Mouse (Mus musculus): ENCODE data around the gene Fam214b. TPM values are rescaled to one million over a fixed set of nuclear protein-coding genes. Genes with fewer than 3 reads are reported as not detected.

Fam214b gene
- polyA plus RNA-seq, 1 experiment from 2014 or later: 7.4 TPM

DNA sequence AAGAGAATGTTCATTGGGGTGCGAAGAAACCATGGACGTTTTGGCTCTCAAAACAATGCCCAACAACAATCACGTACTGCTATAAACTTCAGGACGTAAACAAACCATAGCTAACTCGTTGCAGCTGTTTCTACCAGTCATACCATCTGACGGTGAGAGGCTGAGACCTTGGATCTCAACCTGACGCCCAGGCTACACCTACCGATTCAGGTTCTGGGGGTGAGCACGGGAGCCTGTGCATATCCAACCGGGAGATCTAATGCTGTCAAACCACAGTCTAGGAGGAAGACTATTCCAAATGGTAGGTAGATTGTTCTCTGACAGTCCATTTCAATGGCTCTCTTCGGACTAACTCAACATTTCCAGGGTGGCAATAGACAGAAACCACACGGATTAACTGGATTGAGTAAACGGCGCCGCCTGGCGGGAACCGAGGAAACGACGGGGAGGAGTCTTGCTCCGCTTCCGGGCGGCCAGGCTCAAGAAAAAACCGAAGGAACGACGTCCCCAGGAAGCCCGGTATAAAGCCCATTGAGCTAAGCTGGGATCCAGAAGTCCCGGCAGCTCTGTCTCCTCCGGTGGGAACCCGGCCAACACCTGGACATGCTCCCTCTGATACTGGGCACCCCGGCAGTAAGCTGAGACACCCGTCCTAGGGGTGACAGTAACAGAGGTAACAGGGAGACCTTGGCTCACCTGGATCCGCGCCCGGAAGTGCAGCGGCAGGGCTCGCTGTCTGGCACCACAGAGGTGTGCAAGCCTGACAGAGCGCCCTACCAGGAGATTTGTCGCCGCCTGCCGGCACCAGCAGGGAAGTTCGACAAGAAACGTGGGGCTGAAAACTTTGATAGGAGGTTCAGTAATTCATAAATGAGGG lies 20.7 kb downstream of the Fam214b start, which contains the start of gene Pigo:
Gene Pigo, minus strand, starts transcription at position 736 of the 877 bp plus-strand sequence.
- 7% methylated on average over 42 of the region's 42 CpGs for WGBS
- DNase-seq (ENCODE audit: low spot score): peak; percentile 95
- Histone ChIP-seq H3K4me2 (peak within 1 kb of the TSS; percentile 78), H3K27ac (ENCODE audit: low read depth, low read length) (peak within 1 kb of the TSS; percentile 56), H3K4me3 (ENCODE audit: low read depth, low read length) (peak within 1 kb of the TSS; percentile 56), H3K36me3 (ENCODE audit: control insufficient read depth, insufficient read depth, low read length) (peaks cover 49% of the 10 kb centered on the region), H3K9ac (ENCODE audit: low read depth, low read length) (peak within 1 kb of the TSS; percentile 67), H3K27me3 (replicated peaks; ENCODE audit: control insufficient read depth, insufficient read depth, low read length) (no peaks in the 10 kb centered on the region), H3K9me3 (ENCODE audit: control insufficient read depth, low read length) (no peaks in the 10 kb centered on the region), H3K4me1 (replicated peaks; ENCODE audit: control insufficient read depth, insufficient read depth, low read length) (peaks cover 19% of the 10 kb centered on the region)
- ATAC-seq (replicated peaks; ENCODE audit: low FRiP score): peak; percentile 92

DNA sequence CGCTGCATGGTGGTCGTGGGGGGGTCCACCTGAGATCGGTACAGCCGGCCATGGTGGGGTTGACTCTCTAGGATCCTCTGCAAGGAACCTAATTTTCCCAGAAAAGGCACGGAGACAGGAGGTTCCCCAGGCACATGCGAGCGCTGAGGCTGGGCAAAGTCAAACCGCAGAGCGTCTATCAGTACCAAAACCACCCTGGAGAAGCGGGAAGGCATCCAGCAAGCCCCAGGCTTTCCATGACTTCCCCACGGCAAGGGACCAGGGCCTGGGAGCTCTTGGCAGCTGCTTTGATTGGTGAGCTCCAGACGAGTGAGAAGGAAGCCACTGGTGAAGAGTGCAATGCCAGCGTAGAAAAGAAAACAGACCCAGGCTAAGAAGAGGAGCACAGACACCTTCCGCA lies 21.3 kb downstream of the Fam214b start:
- Histone ChIP-seq H3K36me3 (ENCODE audit: control insufficient read depth, insufficient read depth, low read length) (peaks cover 46% of the 10 kb centered on the region), H3K9ac (ENCODE audit: low read depth, low read length) (peak overlapping the region; percentile 67), H3K27me3 (replicated peaks; ENCODE audit: control insufficient read depth, insufficient read depth, low read length) (no peaks in the 10 kb centered on the region), H3K9me3 (ENCODE audit: control insufficient read depth, low read length) (no peaks in the 10 kb centered on the region), H3K4me2 (peak overlapping the region; percentile 78), H3K4me3 (ENCODE audit: low read depth, low read length) (peak overlapping the region; percentile 56), H3K27ac (ENCODE audit: low read depth, low read length) (peak overlapping the region; percentile 56; the same call in 1 of the 2 replicates), H3K4me1 (replicated peaks; ENCODE audit: control insufficient read depth, insufficient read depth, low read length) (peaks cover 13% of the 10 kb centered on the region)
- DNase-seq (ENCODE audit: low spot score): no peak
- no peak for ATAC-seq (replicated peaks; ENCODE audit: low FRiP score)
- 81% methylated on average over 14 of the region's 14 CpGs for WGBS

DNA sequence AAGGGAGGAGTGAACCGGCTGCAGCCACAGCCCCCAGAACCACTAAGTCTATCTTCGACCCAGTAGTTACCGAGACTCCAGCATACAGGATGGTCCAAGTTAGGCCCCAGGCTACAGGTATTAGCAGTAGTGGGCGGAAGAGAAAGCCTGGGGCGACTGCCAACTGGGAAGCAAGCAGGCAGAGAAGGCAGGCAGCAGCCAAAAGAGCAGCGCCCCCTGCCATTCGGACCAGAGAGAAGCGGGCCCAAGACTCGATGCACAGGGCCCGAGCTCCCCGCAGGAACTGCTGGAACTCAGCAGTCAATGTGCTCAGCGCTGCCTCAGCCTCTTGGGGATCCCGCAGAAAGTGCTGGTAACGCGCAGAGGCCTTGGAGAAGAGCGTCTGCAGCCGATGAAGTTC lies 24.7 kb downstream of the Fam214b start:
- WGBS: 86% methylated on average over 17 of the region's 17 CpGs
- Histone ChIP-seq H3K4me3 (ENCODE audit: low read depth, low read length) (no peak overlapping the region), H3K9me3 (ENCODE audit: control insufficient read depth, low read length) (no peaks in the 10 kb centered on the region), H3K4me2 (no peak overlapping the region), H3K27me3 (replicated peaks; ENCODE audit: control insufficient read depth, insufficient read depth, low read length) (no peaks in the 10 kb centered on the region), H3K4me1 (replicated peaks; ENCODE audit: control insufficient read depth, insufficient read depth, low read length) (peaks cover 9% of the 10 kb centered on the region), H3K27ac (ENCODE audit: low read depth, low read length) (no peak overlapping the region), H3K36me3 (ENCODE audit: control insufficient read depth, insufficient read depth, low read length) (peaks cover 27% of the 10 kb centered on the region), H3K9ac (ENCODE audit: low read depth, low read length) (no peak overlapping the region)
- DNase-seq (ENCODE audit: low spot score) (no peak), ATAC-seq (replicated peaks; ENCODE audit: low FRiP score) (no peak)

DNA sequence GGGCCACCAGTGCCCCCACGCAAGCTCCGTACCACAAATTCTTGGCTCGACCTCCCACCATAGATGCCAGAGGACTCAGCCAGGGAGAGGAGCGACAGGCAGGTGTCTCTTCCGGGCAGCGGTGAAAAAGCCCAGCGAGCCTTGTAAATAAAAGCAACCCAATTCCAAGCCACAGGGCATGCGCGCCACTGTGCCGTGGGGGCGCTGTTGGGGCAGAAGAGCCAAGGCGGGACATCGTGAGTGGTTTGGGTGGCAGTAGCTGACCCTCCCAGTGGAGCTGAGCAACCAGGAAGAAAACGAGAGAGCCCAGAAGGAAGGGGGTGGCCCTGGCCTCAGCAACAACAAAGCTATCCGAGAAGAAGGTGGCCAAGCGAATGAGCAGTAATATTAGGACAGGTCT lies 25.1 kb downstream of the Fam214b start:
- peaks cover 9% of the 10 kb centered on the region for H3K4me1 ChIP-seq (replicated peaks; ENCODE audit: control insufficient read depth, insufficient read depth, low read length)
- H3K27ac ChIP-seq (ENCODE audit: low read depth, low read length): no peak overlapping the region
- no peak overlapping the region for H3K4me2 ChIP-seq
- H3K27me3 ChIP-seq (replicated peaks; ENCODE audit: control insufficient read depth, insufficient read depth, low read length): no peaks in the 10 kb centered on the region
- H3K9ac ChIP-seq (ENCODE audit: low read depth, low read length): no peak overlapping the region
- no peak for ATAC-seq (replicated peaks; ENCODE audit: low FRiP score)
- H3K9me3 ChIP-seq (ENCODE audit: control insufficient read depth, low read length): no peaks in the 10 kb centered on the region
- H3K36me3 ChIP-seq (ENCODE audit: control insufficient read depth, insufficient read depth, low read length): peaks cover 27% of the 10 kb centered on the region
- no peak for DNase-seq (ENCODE audit: low spot score)
- H3K4me3 ChIP-seq (ENCODE audit: low read depth, low read length): no peak overlapping the region
- 87% methylated on average over 16 of the region's 16 CpGs for WGBS

DNA sequence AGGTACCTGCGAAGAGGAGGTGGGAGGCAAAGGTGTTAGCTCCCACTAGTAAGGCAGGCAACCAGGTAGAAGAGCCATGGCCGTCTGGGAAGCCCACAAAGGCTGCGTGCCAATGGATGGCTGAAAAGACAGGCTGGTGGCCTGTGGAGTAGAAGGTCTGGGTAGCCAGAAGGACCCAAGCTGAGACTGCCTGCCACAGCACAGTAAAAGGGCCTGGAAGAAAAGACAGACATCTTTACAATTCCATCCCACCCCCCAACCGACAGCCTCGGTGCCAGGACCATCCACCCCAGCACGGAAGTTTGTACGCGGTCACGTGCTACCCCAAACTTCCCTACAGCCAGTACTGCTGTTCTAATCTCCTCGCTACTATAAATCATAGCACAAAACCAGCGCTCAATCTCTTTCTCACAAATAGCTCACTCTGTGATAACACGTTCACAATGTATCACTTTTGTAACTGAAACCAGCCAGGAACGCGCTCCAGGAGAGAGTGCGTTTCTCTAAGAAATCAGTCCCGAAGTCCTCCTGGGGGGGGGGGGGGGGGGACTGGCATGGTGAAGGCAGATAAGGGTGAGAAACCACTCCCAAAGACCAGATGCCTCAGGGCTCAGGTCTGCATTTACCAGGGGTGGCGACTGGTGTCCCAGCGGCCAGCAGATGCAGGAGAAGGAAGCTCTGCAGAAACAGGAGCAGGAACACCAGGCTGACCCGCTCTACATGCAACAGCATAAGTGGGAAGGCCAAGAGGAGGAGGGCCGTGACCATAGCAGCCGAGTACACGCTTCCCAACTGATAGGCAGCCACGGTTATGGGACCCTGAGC lies 26.2 kb downstream of the Fam214b start:
- Histone ChIP-seq H3K36me3 (ENCODE audit: control insufficient read depth, insufficient read depth, low read length) (peaks cover 27% of the 10 kb centered on the region), H3K27me3 (replicated peaks; ENCODE audit: control insufficient read depth, insufficient read depth, low read length) (no peaks in the 10 kb centered on the region), H3K27ac (ENCODE audit: low read depth, low read length) (no peak overlapping the region), H3K9ac (ENCODE audit: low read depth, low read length) (no peak overlapping the region), H3K4me1 (replicated peaks; ENCODE audit: control insufficient read depth, insufficient read depth, low read length) (peaks cover 5% of the 10 kb centered on the region), H3K4me3 (ENCODE audit: low read depth, low read length) (no peak overlapping the region), H3K9me3 (ENCODE audit: control insufficient read depth, low read length) (no peaks in the 10 kb centered on the region), H3K4me2 (no peak overlapping the region)
- WGBS: 70% methylated on average over 23 of the region's 23 CpGs
- DNase-seq (ENCODE audit: low spot score) (no peak), ATAC-seq (replicated peaks; ENCODE audit: low FRiP score) (peak; percentile 56; the same call in 1 of the 2 replicates)

DNA sequence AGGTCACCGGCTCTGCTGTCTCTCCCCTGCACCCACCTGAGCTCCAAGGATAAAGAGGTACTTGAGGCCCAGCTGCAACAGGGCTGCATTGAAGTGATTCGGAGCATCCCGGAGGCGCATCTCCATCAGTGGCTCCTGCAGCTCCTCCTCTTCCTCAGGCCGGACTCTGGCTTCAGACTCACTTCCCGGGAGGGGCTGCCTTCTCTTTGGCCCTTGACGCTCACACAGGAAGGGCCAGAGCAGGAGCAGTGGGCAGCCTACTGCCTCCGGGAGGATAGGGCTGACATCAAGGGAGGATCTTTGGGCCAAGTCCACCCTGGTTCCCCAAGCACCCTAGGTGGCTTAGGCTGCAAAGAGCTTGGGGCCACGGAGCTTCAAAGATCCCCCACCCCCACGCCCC lies 26.8 kb downstream of the Fam214b start:
- DNase-seq (ENCODE audit: low spot score): no peak
- Histone ChIP-seq H3K4me1 (replicated peaks; ENCODE audit: control insufficient read depth, insufficient read depth, low read length) (no peaks in the 10 kb centered on the region), H3K36me3 (ENCODE audit: control insufficient read depth, insufficient read depth, low read length) (peaks cover 27% of the 10 kb centered on the region), H3K27ac (ENCODE audit: low read depth, low read length) (no peak overlapping the region), H3K9me3 (ENCODE audit: control insufficient read depth, low read length) (no peaks in the 10 kb centered on the region), H3K9ac (ENCODE audit: low read depth, low read length) (no peak overlapping the region), H3K4me3 (ENCODE audit: low read depth, low read length) (no peak overlapping the region), H3K27me3 (replicated peaks; ENCODE audit: control insufficient read depth, insufficient read depth, low read length) (no peaks in the 10 kb centered on the region), H3K4me2 (no peak overlapping the region)
- 90% methylated on average over 10 of the region's 10 CpGs for WGBS
- ATAC-seq (replicated peaks; ENCODE audit: low FRiP score): no peak

DNA sequence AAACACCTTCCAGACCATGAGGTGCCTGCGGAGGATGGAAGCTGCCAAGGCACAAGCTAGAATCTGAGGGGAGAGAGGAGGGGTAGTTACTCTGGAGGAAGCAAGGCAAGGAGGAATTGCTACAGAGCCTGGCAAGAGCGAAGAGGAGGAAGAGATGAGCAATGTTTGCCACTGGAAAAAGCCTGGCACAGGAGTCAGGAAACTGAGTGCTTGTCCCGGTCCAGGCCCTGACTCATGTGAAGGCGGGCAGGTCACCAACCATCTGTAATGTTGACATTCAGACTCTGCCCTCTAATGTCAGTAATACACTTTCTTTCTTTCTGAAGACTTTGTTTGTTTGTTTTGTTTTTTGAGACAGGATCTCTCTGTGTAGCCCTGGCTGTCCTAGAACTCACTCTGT lies 27.9 kb downstream of the Fam214b start:
- WGBS: 91% methylated on average over 4 of the region's 4 CpGs
- Histone ChIP-seq H3K27me3 (replicated peaks; ENCODE audit: control insufficient read depth, insufficient read depth, low read length) (no peaks in the 10 kb centered on the region), H3K9ac (ENCODE audit: low read depth, low read length) (no peak overlapping the region), H3K36me3 (ENCODE audit: control insufficient read depth, insufficient read depth, low read length) (peaks cover 27% of the 10 kb centered on the region), H3K4me3 (ENCODE audit: low read depth, low read length) (no peak overlapping the region), H3K9me3 (ENCODE audit: control insufficient read depth, low read length) (no peaks in the 10 kb centered on the region), H3K4me1 (replicated peaks; ENCODE audit: control insufficient read depth, insufficient read depth, low read length) (no peaks in the 10 kb centered on the region), H3K27ac (ENCODE audit: low read depth, low read length) (no peak overlapping the region), H3K4me2 (no peak overlapping the region)
- no peak for DNase-seq (ENCODE audit: low spot score)
- no peak for ATAC-seq (replicated peaks; ENCODE audit: low FRiP score)

DNA sequence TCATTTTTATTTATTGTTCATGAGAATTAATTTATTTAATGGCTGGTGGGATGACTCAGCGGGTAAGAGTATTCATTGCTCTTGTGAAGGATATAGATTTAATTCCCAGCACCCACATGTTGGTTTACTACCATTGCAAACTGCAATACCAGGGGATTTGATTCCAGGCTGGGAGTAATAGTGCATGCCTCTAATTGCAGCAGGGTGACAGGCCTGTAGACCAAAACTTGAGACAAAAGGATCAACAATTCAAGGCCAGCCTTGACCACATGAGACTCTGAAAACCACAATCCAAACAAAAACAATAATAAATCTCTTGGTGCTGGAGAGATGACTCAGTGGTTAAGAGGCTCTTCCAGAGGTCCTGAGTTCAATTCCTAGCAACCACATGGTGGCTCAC lies 33.9 kb downstream of the Fam214b start:
- no peaks in the 10 kb centered on the region for H3K9me3 ChIP-seq (ENCODE audit: control insufficient read depth, low read length)
- no peaks in the 10 kb centered on the region for H3K36me3 ChIP-seq (ENCODE audit: control insufficient read depth, insufficient read depth, low read length)
- no peaks in the 10 kb centered on the region for H3K27me3 ChIP-seq (replicated peaks; ENCODE audit: control insufficient read depth, insufficient read depth, low read length)
- H3K9ac ChIP-seq (ENCODE audit: low read depth, low read length): no peak overlapping the region
- 96% methylated on average over 1 of the region's 1 CpGs for WGBS
- no peak overlapping the region for H3K27ac ChIP-seq (ENCODE audit: low read depth, low read length)
- H3K4me1 ChIP-seq (replicated peaks; ENCODE audit: control insufficient read depth, insufficient read depth, low read length): peaks cover 3% of the 10 kb centered on the region; the same call in 1 of the 2 replicates
- H3K4me3 ChIP-seq (ENCODE audit: low read depth, low read length): no peak overlapping the region
- DNase-seq (ENCODE audit: low spot score) (no peak), ATAC-seq (replicated peaks; ENCODE audit: low FRiP score) (no peak)
- no peak overlapping the region for H3K4me2 ChIP-seq

Measured in liver, embryonic 11.5 days (tissue).